Mouse (Mus musculus) limb, embryonic 12.5 days (tissue): ENCODE results near the gene Rrp15. TPM values are rescaled to one million over a fixed set of nuclear protein-coding genes. Genes with fewer than 3 reads are reported as not detected.

ENCODE experiments used
- ATAC-seq: fragments of 200-750 bp; cut with Nextera tagmentation; 2 replicates; pipeline ENCODE4 v1.8.0; 2017; ENCODE audit warnings: low read depth, moderate TSS enrichment; ENCODE audit not compliant: insufficient number of reproducible peaks, insufficient read depth, low FRiP score, low TSS enrichment
- H3K27ac ChIP-seq: fragments of 300-500 bp; sonication (generic); 2 replicates; pipeline ENCODE4 v1.5.1; 2016; ENCODE audit warnings: mild to moderate bottlenecking, moderate library complexity
- H3K27me3 ChIP-seq: fragments of 300-500 bp; sonication (generic); 2 replicates; pipeline ENCODE4 v1.6.1; 2016; ENCODE audit warnings: mild to moderate bottlenecking, moderate library complexity
- H3K36me3 ChIP-seq: fragments of 300-500 bp; sonication (generic); 2 replicates; pipeline ENCODE4 v1.6.1; 2016; ENCODE audit warnings: mild to moderate bottlenecking, moderate library complexity
- H3K4me1 ChIP-seq: fragments of 300-500 bp; sonication (generic); replicated peaks from 2 replicates; pipeline ENCODE4 v1.6.1; 2016
- H3K4me2 ChIP-seq: fragments of 300-500 bp; sonication (generic); 2 replicates; pipeline ENCODE4 v1.6.1; 2016; ENCODE audit warnings: mild to moderate bottlenecking, moderate library complexity
- H3K4me3 ChIP-seq: fragments of 300-500 bp; sonication (generic); replicated peaks from 2 replicates; pipeline ENCODE4 v1.5.1; 2016; ENCODE audit warnings: mild to moderate bottlenecking
- H3K9ac ChIP-seq: fragments of 300-500 bp; sonication (generic); replicated peaks from 2 replicates; pipeline ENCODE4 v1.6.1; 2016; ENCODE audit warnings: mild to moderate bottlenecking, moderate library complexity
- H3K9me3 ChIP-seq: fragments of 300-500 bp; sonication (generic); 2 replicates; pipeline ENCODE4 v1.6.1; 2016; ENCODE audit warnings: mild to moderate bottlenecking, moderate library complexity
- WGBS: fragments of 180-500 bp; shearing (Covaris S2); methylation state at CpG from one replicate; pipeline ENCODE4 v1.1.7; 2016; 5-methylcytosine and 5-hydroxymethylcytosine counted together
- polyA plus RNA-seq: library from polyadenylated mRNA; unstranded; fragments of >200 nt; fragmentation: Nextera tagmentation; extraction: Ambion mirVana; gene quantifications from 2 replicates; pipeline ENCODE4 v1.2.1, GENCODE M21; 2016

Gene Rrp15
- polyA plus RNA-seq, 1 experiment from 2014 or later = 77.2 TPM

- H3K9ac ChIP-seq = no peak overlapping the region
- H3K4me1 ChIP-seq = peaks cover 4% of the 10 kb centered on the region; the same call in 1 of the 2 replicates
- no peak overlapping the region for H3K27ac ChIP-seq
- no peak for ATAC-seq
- no peak overlapping the region for H3K4me3 ChIP-seq
- no peaks in the 10 kb centered on the region for H3K9me3 ChIP-seq
- no peaks in the 10 kb centered on the region for H3K27me3 ChIP-seq
- 1% methylated on average over 3 of the region's 3 CpGs for WGBS
- H3K4me2 ChIP-seq = no peak overlapping the region
- peaks cover 19% of the 10 kb centered on the region for H3K36me3 ChIP-seq
Measured at GRCm38 (mm10) chr1:186712802-186713471, 36.2 kb downstream of the Rrp15 start.

- ATAC-seq = peak; percentile 28; the same call in 1 of the 2 replicates
- peak within 1 kb of the TSS; percentile 70 for H3K4me3 ChIP-seq
- 1% methylated on average over 12 of the region's 12 CpGs for WGBS
Measured at GRCm38 (mm10) chr1:186705915-186706248, 43.3 kb downstream of the Rrp15 start, which contains the start of gene Tgfb2. Tgfb2 (minus strand) TSS chr1:186705989.

GRCm38 (mm10) chr1:186705203-186705914 is 43.8 kb downstream of the Rrp15 start:
- Histone ChIP-seq H3K27ac (peak overlapping the region; percentile 94), H3K4me2 (peak overlapping the region; percentile 75), H3K36me3 (0 out of 2 replicates have a peak, but pooled peaks cover 12% of the 10 kb centered on the region), H3K4me1 (peaks cover 18% of the 10 kb centered on the region), H3K9ac (peak overlapping the region; percentile 93), H3K4me3 (peak overlapping the region; percentile 70), H3K27me3 (no peaks in the 10 kb centered on the region), H3K9me3 (no peaks in the 10 kb centered on the region)
- under 1% methylated on average over 57 of the region's 65 CpGs for WGBS
- ATAC-seq = peak; percentile 69

More at GRCm38 (mm10) chr1:186705915-186706248, 43.3 kb downstream of the Rrp15 start, which contains the start of gene Tgfb2:
- H3K4me2 ChIP-seq = peak within 1 kb of the TSS; percentile 75
- H3K4me1 ChIP-seq = peaks cover 18% of the 10 kb centered on the region
- no peaks in the 10 kb centered on the region for H3K27me3 ChIP-seq
- H3K27ac ChIP-seq = peak within 1 kb of the TSS; percentile 94
- H3K36me3 ChIP-seq = 0 out of 2 replicates have a peak, but pooled peaks cover 12% of the 10 kb centered on the region
- H3K9me3 ChIP-seq = no peaks in the 10 kb centered on the region
- peak within 1 kb of the TSS; percentile 93 for H3K9ac ChIP-seq

- peaks cover 18% of the 10 kb centered on the region for H3K4me1 ChIP-seq
- no peak for ATAC-seq
Measured at GRCm38 (mm10) chr1:186703980-186704701, 45.0 kb downstream of the Rrp15 start.

GRCm38 (mm10) chr1:186703256-186703979 is 45.7 kb downstream of the Rrp15 start:
- Histone ChIP-seq H3K4me3 (peak overlapping the region; percentile 70), H3K4me1 (peaks cover 18% of the 10 kb centered on the region), H3K9me3 (no peaks in the 10 kb centered on the region), H3K27me3 (no peaks in the 10 kb centered on the region), H3K4me2 (peak overlapping the region; percentile 75), H3K36me3 (peaks cover 21% of the 10 kb centered on the region), H3K27ac (peak overlapping the region; percentile 94), H3K9ac (peak overlapping the region; percentile 93)
- WGBS = under 1% methylated on average over 15 of the region's 15 CpGs
- ATAC-seq = no peak

More at GRCm38 (mm10) chr1:186703980-186704701, 45.0 kb downstream of the Rrp15 start:
- H3K9ac ChIP-seq = peak overlapping the region; percentile 93
- no peaks in the 10 kb centered on the region for H3K9me3 ChIP-seq
- peak overlapping the region; percentile 94 for H3K27ac ChIP-seq
- under 1% methylated on average over 36 of the region's 36 CpGs for WGBS
- no peaks in the 10 kb centered on the region for H3K27me3 ChIP-seq
- peaks cover 16% of the 10 kb centered on the region; the same call in 1 of the 2 replicates for H3K36me3 ChIP-seq
- peak overlapping the region; percentile 75 for H3K4me2 ChIP-seq
- H3K4me3 ChIP-seq = peak overlapping the region; percentile 70

GRCm38 (mm10) chr1:186702391-186703255 is 46.5 kb downstream of the Rrp15 start:
- Histone ChIP-seq H3K9ac (peak overlapping the region; percentile 93), H3K4me1 (peaks cover 18% of the 10 kb centered on the region), H3K4me2 (peak overlapping the region; percentile 75), H3K27me3 (no peaks in the 10 kb centered on the region), H3K4me3 (peak overlapping the region; percentile 70), H3K36me3 (peaks cover 21% of the 10 kb centered on the region), H3K9me3 (no peaks in the 10 kb centered on the region), H3K27ac (peak overlapping the region; percentile 94)
- 5% methylated on average over 15 of the region's 15 CpGs for WGBS
- no peak for ATAC-seq

- Histone ChIP-seq H3K4me2 (peak overlapping the region; percentile 75), H3K9me3 (no peaks in the 10 kb centered on the region), H3K36me3 (peaks cover 24% of the 10 kb centered on the region), H3K27me3 (no peaks in the 10 kb centered on the region), H3K4me1 (peaks cover 15% of the 10 kb centered on the region), H3K4me3 (peak overlapping the region; percentile 23), H3K9ac (no peak overlapping the region), H3K27ac (no peak overlapping the region)
- WGBS = 59% methylated on average over 8 of the region's 8 CpGs
- ATAC-seq = no peak
Measured at GRCm38 (mm10) chr1:186701206-186701905, 47.8 kb downstream of the Rrp15 start.

GRCm38 (mm10) chr1:186700496-186700895 is 48.7 kb downstream of the Rrp15 start:
- peak overlapping the region; percentile 75 for H3K4me2 ChIP-seq
- peaks cover 24% of the 10 kb centered on the region for H3K36me3 ChIP-seq
- H3K9ac ChIP-seq = no peak overlapping the region
- H3K4me3 ChIP-seq = 0 out of 2 replicates have a peak overlapping the region, but pooled peaks have one; percentile 8
- H3K9me3 ChIP-seq = no peaks in the 10 kb centered on the region
- no peak for ATAC-seq
- H3K27me3 ChIP-seq = no peaks in the 10 kb centered on the region
- peaks cover 18% of the 10 kb centered on the region for H3K4me1 ChIP-seq
- no peak overlapping the region for H3K27ac ChIP-seq
- WGBS = 83% methylated on average over 3 of the region's 3 CpGs

GRCm38 (mm10) chr1:186698583-186699338 is 50.4 kb downstream of the Rrp15 start:
- no peaks in the 10 kb centered on the region for H3K27me3 ChIP-seq
- no peak overlapping the region for H3K9ac ChIP-seq
- H3K9me3 ChIP-seq = no peaks in the 10 kb centered on the region
- peaks cover 38% of the 10 kb centered on the region for H3K36me3 ChIP-seq
- peaks cover 29% of the 10 kb centered on the region for H3K4me1 ChIP-seq
- no peak overlapping the region for H3K27ac ChIP-seq
- no peak for ATAC-seq
- no peak overlapping the region for H3K4me2 ChIP-seq
- H3K4me3 ChIP-seq = no peak overlapping the region
- WGBS = 78% methylated on average over 15 of the region's 15 CpGs
